Mouse (Mus musculus): ENCODE measurements at regions not wholly inside any gene's neighbourhood (a gene's known extent, or its start where the extent isn't known, plus 50 kb on each side); places are given as distances from the start of the nearest gene placed in this dataset.

DNA sequence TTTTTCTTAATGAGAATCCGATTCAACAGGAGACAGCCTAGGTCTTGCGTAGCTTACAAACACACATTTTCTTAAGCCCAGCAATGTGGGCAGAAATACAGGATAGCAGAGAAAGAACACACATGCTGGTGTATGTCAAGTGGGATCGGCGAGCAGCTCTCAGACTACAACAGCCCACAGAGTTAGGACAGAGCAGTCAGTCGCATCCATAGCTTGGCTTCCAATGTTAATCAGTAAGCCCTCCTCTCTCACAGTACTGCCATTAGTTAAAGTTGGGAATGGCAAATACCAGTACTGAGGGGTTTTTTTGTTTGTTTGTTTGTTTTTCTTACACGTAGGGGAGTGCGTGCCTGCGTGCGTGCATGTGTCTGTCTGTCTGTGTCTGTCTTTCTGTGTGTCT, 212.0 kb upstream of the Jarid2 start:
- H3K4me1 ChIP-seq (ENCODE audit: control insufficient read depth, insufficient read depth, low read length): no peaks in the 10 kb centered on the region
- H3K27ac ChIP-seq (ENCODE audit: insufficient read depth, low read length): no peak overlapping the region
- H3K4me3 ChIP-seq (ENCODE audit: insufficient read depth, low read length): no peak overlapping the region
- no peak for TF ChIP-seq CTCF (IDR thresholded peaks at IDR 0.05; ENCODE audit: extremely low read depth, insufficient read depth, low read length)
- TF ChIP-seq POLR2A (IDR thresholded peaks at IDR 0.05; ENCODE audit: extremely low read depth, insufficient read depth, low read length): no peak

DNA sequence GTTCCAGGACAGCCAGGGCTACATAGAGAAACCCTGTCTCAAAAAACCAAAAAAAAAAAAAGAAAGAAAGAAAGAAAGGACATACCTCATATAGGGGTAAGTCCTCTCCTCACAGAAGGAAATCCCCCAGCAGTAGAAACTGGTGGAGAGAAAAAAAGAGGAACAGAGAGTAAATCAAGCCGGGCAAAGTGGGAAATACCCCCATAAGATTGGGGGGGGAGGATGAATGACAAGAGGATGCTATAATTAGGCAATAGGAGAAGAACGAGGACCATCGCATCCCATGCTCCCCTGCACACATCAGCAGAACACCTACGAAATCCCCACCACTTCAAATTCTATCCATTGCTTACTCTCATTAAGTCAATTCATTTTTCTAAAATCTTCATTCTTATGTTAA, 211.1 kb upstream of the Jarid2 start:
- H3K4me3 ChIP-seq (ENCODE audit: insufficient read depth, low read length): no peak overlapping the region
- TF ChIP-seq CTCF (IDR thresholded peaks at IDR 0.05; ENCODE audit: extremely low read depth, insufficient read depth, low read length) (no peak), POLR2A (IDR thresholded peaks at IDR 0.05; ENCODE audit: extremely low read depth, insufficient read depth, low read length) (no peak)
- no peak overlapping the region for H3K27ac ChIP-seq (ENCODE audit: insufficient read depth, low read length)
- H3K4me1 ChIP-seq (ENCODE audit: control insufficient read depth, insufficient read depth, low read length): no peaks in the 10 kb centered on the region

- TF ChIP-seq CTCF (IDR thresholded peaks at IDR 0.05; ENCODE audit: extremely low read depth, insufficient read depth, low read length) (no peak), POLR2A (IDR thresholded peaks at IDR 0.05; ENCODE audit: extremely low read depth, insufficient read depth, low read length) (no peak)
- H3K4me1 ChIP-seq (ENCODE audit: control insufficient read depth, insufficient read depth, low read length): no peaks in the 10 kb centered on the region
These were observed 205.8 kb upstream of the Jarid2 start for GRCm38 (mm10) chr13:44523516-44523915.

DNA sequence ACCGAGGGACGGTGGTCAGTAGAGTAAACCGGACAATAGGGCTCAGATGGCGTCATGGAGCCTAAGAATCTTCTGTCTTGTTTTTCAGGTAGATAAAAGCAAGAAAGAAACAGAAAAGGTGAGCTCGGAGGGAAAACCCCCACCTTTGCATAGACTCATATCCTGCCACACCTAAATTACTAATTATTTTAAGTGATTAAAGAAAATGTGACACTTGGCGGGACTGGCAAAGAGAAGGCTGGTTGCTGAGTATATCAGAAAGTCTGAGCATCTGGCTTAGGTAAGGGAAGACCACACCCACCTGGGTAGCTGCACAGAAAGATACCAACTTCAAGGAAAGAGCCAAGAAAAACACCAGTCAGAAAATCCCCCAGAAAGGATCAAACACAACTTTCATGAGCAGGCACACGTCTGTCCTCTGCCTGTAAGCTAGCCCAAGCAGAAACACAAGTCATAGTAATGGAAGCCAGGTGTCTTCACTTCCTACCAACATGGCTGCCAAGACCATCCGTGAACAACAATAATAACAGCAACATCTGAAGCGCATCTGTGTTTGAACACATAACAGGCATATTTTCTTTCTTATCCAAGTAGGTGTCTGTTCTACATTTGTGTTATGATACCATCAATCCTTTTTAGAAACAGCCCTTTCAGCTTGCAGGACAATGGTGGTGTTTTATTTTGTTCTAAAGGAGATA, 198.3 kb upstream of the Jarid2 start:
- no peak overlapping the region for H3K27ac ChIP-seq (ENCODE audit: insufficient read depth, low read length)
- H3K4me1 ChIP-seq (ENCODE audit: control insufficient read depth, insufficient read depth, low read length): no peaks in the 10 kb centered on the region
- no peak overlapping the region for H3K4me3 ChIP-seq (ENCODE audit: insufficient read depth, low read length)
- no peak for TF ChIP-seq CTCF (IDR thresholded peaks at IDR 0.05; ENCODE audit: extremely low read depth, insufficient read depth, low read length)
- no peak for TF ChIP-seq POLR2A (IDR thresholded peaks at IDR 0.05; ENCODE audit: extremely low read depth, insufficient read depth, low read length)

More at GRCm38 (mm10) chr13:44523516-44523915, 205.8 kb upstream of the Jarid2 start:
- H3K4me3 ChIP-seq (ENCODE audit: insufficient read depth, low read length): no peak overlapping the region
- no peak overlapping the region for H3K27ac ChIP-seq (ENCODE audit: insufficient read depth, low read length)

- TF ChIP-seq CTCF (IDR thresholded peaks at IDR 0.05; ENCODE audit: extremely low read depth, insufficient read depth, low read length): no peak
- TF ChIP-seq POLR2A (IDR thresholded peaks at IDR 0.05; ENCODE audit: extremely low read depth, insufficient read depth, low read length): no peak
- H3K4me1 ChIP-seq (ENCODE audit: control insufficient read depth, insufficient read depth, low read length): no peaks in the 10 kb centered on the region
- no peak overlapping the region for H3K27ac ChIP-seq (ENCODE audit: insufficient read depth, low read length)
- H3K4me3 ChIP-seq (ENCODE audit: insufficient read depth, low read length): no peak overlapping the region
These were observed 196.6 kb upstream of the Jarid2 start for GRCm38 (mm10) chr13:44532631-44533180.

DNA sequence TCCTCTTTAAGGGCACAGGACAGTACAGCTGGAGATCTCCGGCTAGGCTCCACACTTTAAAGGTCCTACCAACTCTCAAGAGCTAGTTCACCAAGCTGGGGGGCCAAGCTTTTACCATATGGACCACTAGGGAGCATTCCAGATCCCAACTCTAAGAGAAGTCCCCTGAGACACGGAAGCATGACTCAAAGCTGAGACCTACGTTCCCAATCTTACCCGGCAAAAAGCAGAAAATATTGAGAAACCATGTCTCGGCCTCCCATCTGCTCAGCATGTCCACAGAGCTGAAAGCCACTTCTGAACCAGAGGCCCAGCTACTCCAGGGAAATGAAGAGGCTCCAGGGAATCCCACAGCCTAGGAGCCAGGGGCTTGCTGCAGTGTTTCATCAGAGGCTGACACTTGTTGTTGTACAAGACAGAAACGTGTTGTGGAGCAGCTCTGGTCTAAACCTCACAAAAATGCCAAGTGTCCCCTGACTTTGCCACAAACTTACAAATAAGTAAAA, 194.6 kb upstream of the Jarid2 start:
- H3K4me3 ChIP-seq (ENCODE audit: insufficient read depth, low read length): no peak overlapping the region
- H3K4me1 ChIP-seq (ENCODE audit: control insufficient read depth, insufficient read depth, low read length): no peaks in the 10 kb centered on the region
- H3K27ac ChIP-seq (ENCODE audit: insufficient read depth, low read length): no peak overlapping the region
- TF ChIP-seq CTCF (IDR thresholded peaks at IDR 0.05; ENCODE audit: extremely low read depth, insufficient read depth, low read length): no peak
- no peak for TF ChIP-seq POLR2A (IDR thresholded peaks at IDR 0.05; ENCODE audit: extremely low read depth, insufficient read depth, low read length)

DNA sequence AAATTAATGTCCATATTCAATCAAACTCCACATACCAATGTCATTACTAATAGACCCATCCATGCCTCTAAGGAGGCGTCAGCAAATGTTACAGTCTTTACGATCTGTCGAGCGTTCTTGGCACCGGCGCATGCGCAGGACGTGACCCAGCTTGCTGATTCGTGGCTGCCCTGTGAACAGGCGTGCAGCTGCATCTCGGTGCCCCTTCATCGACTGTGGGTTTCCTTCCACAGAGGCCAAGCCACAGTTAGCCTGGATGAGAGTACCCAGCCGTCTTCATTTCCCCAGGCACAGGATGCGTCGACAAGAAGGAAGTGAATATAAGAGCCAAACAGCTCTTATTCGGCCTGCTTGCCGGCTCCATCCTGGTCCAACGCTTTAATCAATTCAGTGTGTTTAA, 193.8 kb upstream of the Jarid2 start:
- H3K4me3 ChIP-seq (ENCODE audit: insufficient read depth, low read length): no peak overlapping the region
- TF ChIP-seq CTCF (IDR thresholded peaks at IDR 0.05; ENCODE audit: extremely low read depth, insufficient read depth, low read length) (no peak), POLR2A (IDR thresholded peaks at IDR 0.05; ENCODE audit: extremely low read depth, insufficient read depth, low read length) (no peak)
- no peaks in the 10 kb centered on the region for H3K4me1 ChIP-seq (ENCODE audit: control insufficient read depth, insufficient read depth, low read length)
- H3K27ac ChIP-seq (ENCODE audit: insufficient read depth, low read length): no peak overlapping the region

DNA sequence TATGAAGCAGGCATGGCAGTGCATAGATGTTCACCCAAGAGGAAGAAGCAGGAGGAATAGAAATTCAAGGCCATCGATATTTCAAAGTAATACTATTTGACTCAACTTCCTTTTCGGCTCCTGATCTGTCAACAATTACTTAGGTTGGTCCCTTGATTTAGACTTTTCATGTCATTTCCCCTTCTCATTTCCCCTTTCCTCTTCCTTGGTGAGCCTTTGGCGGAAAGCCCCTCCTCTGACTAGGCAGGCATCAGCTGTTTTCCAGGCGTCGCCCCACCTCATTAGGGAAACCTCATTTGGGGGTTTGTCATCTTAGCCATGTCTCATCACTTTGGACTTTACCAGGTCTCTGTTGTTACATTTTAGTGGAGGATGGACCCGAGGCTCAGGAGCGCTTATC, 191.0 kb upstream of the Jarid2 start:
- Histone ChIP-seq H3K4me3 (ENCODE audit: insufficient read depth, low read length) (no peak overlapping the region), H3K4me1 (ENCODE audit: control insufficient read depth, insufficient read depth, low read length) (no peaks in the 10 kb centered on the region), H3K27ac (ENCODE audit: insufficient read depth, low read length) (no peak overlapping the region)
- TF ChIP-seq CTCF (IDR thresholded peaks at IDR 0.05; ENCODE audit: extremely low read depth, insufficient read depth, low read length): no peak
- no peak for TF ChIP-seq POLR2A (IDR thresholded peaks at IDR 0.05; ENCODE audit: extremely low read depth, insufficient read depth, low read length)

DNA sequence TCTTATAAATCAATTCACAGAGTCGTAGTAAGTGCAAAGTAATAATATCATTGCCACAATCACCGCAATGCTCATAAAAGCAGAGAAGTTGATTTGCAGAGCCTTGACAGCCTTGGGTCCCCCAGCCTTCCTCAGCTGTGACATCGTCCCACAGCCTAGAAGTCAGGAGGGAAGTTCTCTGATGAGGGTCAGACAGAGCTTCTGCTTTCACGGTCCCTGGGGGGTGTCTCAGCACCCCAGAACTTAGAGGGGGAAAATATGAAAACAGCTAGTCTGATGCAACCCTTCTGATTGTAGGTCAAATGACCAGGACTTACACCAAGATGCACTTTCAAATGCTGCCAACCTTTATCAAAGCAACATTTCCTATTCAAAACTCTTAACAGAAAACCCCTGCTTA, 188.9 kb upstream of the Jarid2 start:
- TF ChIP-seq CTCF (IDR thresholded peaks at IDR 0.05; ENCODE audit: extremely low read depth, insufficient read depth, low read length): no peak
- no peak for TF ChIP-seq POLR2A (IDR thresholded peaks at IDR 0.05; ENCODE audit: extremely low read depth, insufficient read depth, low read length)
- Histone ChIP-seq H3K27ac (ENCODE audit: insufficient read depth, low read length) (no peak overlapping the region), H3K4me3 (ENCODE audit: insufficient read depth, low read length) (no peak overlapping the region), H3K4me1 (ENCODE audit: control insufficient read depth, insufficient read depth, low read length) (no peaks in the 10 kb centered on the region)

GRCm38 (mm10) chr13:44541243-44541653, 188.0 kb upstream of the Jarid2 start:
- H3K27ac ChIP-seq (ENCODE audit: insufficient read depth, low read length): no peak overlapping the region
- H3K4me3 ChIP-seq (ENCODE audit: insufficient read depth, low read length): no peak overlapping the region
- no peaks in the 10 kb centered on the region for H3K4me1 ChIP-seq (ENCODE audit: control insufficient read depth, insufficient read depth, low read length)
- TF ChIP-seq POLR2A (IDR thresholded peaks at IDR 0.05; ENCODE audit: extremely low read depth, insufficient read depth, low read length): no peak
- no peak for TF ChIP-seq CTCF (IDR thresholded peaks at IDR 0.05; ENCODE audit: extremely low read depth, insufficient read depth, low read length)
